39 mouse cellular contexts compared by ENCODE assay signal in the genomic region with DNA sequence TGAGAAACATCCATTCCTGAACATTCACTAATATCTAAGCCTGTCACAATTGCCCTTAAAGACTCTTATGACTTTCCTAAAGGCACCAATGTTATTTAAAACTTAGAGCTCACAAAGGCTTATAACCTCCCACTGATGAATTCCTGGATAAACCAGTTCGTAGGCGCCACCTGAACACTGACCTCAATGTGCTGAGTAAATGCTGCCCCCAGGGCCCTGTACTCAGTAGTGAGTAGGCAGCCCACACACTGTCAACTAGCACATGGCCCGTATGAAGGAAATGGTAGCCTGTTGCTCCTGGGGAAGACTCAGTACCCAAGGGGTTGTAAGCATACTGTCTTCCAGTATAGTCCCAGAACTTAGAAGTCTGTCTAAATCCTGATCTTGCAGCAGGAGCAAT. TPM values are rescaled to one million over a fixed set of nuclear protein-coding genes. Genes with fewer than 3 reads are reported as not detected.
"Had no signal": no experiment of that assay in that cellular context is flagged by ENCODE, and none has a peak within 500 bp of the region (broad histone marks: within the 10 kb centered on the region; RNA-seq: fewer than 3 reads in every experiment).

No protein-coding gene starts in this region.

- H3K27ac ChIP-seq: embryonic facial prominence, embryonic 10.5 days; embryonic facial prominence, embryonic 12.5 days; embryonic facial prominence, embryonic 13.5 days; embryonic facial prominence, embryonic 15.5 days; forebrain, embryonic 10.5 days; forebrain, embryonic 12.5 days; forebrain, embryonic 13.5 days; forebrain, embryonic 15.5 days; gastrocnemius, adult 2 months; heart, adult 2 months had no signal

- ATAC-seq: forebrain, embryonic 13.5 days; forebrain, embryonic 14.5 days; forebrain, embryonic 15.5 days; forebrain, embryonic 16.5 days; forebrain, postnatal 0 days had no signal

- H3K9ac ChIP-seq: embryonic facial prominence, embryonic 12.5 days; embryonic facial prominence, embryonic 13.5 days; embryonic facial prominence, embryonic 15.5 days; forebrain, embryonic 12.5 days; forebrain, embryonic 13.5 days; forebrain, embryonic 15.5 days; forebrain, postnatal 0 days had no signal

- H3K4me2 ChIP-seq: embryonic facial prominence, embryonic 12.5 days; embryonic facial prominence, embryonic 13.5 days; embryonic facial prominence, embryonic 15.5 days; forebrain, embryonic 12.5 days; forebrain, embryonic 13.5 days; forebrain, embryonic 15.5 days had no signal

- H3K27me3 ChIP-seq: embryonic facial prominence, embryonic 12.5 days; embryonic facial prominence, embryonic 13.5 days; embryonic facial prominence, embryonic 15.5 days; forebrain, embryonic 12.5 days; forebrain, embryonic 13.5 days; forebrain, embryonic 15.5 days had no signal

- H3K4me3 ChIP-seq: embryonic facial prominence, embryonic 10.5 days; embryonic facial prominence, embryonic 12.5 days; embryonic facial prominence, embryonic 13.5 days; embryonic facial prominence, embryonic 15.5 days; erythroblast, embryonic 14.5 days; forebrain, embryonic 10.5 days; forebrain, embryonic 12.5 days; forebrain, embryonic 13.5 days; forebrain, embryonic 15.5 days; gastrocnemius, adult 2 months; heart, adult 2 months had no signal

- DNase-seq: cerebellum, adult 18-20 months; cerebellum, adult 2 months; cerebellum, adult 8-10 months; cerebellum, adult 9-10 months; cerebellum, adult 9-11 months; cerebellum, postnatal 10 days; cerebellum, postnatal 14 days; cerebellum, postnatal 25 days; cerebellum, postnatal 36 days; embryo, embryonic 11 days; forebrain, postnatal 0 days; gastrocnemius, adult 2 months; gastrocnemius, postnatal 10 days; gastrocnemius, postnatal 14 days; gastrocnemius, postnatal 25 days; gastrocnemius, postnatal 36 days; heart, adult 11 months; heart, adult 18-20 months; heart, adult 2 months had no signal

- H3K4me1 ChIP-seq: embryonic facial prominence, embryonic 10.5 days; embryonic facial prominence, embryonic 12.5 days; embryonic facial prominence, embryonic 13.5 days; embryonic facial prominence, embryonic 15.5 days; forebrain, embryonic 10.5 days; forebrain, embryonic 12.5 days; forebrain, embryonic 13.5 days; forebrain, embryonic 15.5 days had no signal

- H3K36me3 ChIP-seq: embryonic facial prominence, embryonic 10.5 days; embryonic facial prominence, embryonic 12.5 days; embryonic facial prominence, embryonic 13.5 days; embryonic facial prominence, embryonic 15.5 days; forebrain, embryonic 10.5 days; forebrain, embryonic 12.5 days; forebrain, embryonic 15.5 days had no signal

- H3K9me3 ChIP-seq: embryonic facial prominence, embryonic 10.5 days; embryonic facial prominence, embryonic 12.5 days; embryonic facial prominence, embryonic 13.5 days; embryonic facial prominence, embryonic 15.5 days; forebrain, embryonic 10.5 days; forebrain, embryonic 12.5 days; forebrain, embryonic 13.5 days; forebrain, embryonic 15.5 days had no signal

RNA-seq across cellular contexts. Expression of a gene that starts 5.3 kb away (rescaled TPM):
- total RNA-seq: common myeloid progenitor, adult 5-6 weeks; forebrain, postnatal 0 days; gastrocnemius, adult 18-20 months; gastrocnemius, adult 2 months; gastrocnemius, postnatal 10 days; gastrocnemius, postnatal 14 days; gastrocnemius, postnatal 25 days; gastrocnemius, postnatal 36 days; gastrocnemius, postnatal 4 days; granulocyte monocyte progenitor cell, adult 5-6 weeks; heart, adult 18-20 months; heart, adult 2 months had no signal
- polyA plus RNA-seq: cerebellum, adult 2 months; cortical plate, adult 2 months; embryonic facial prominence, embryonic 10.5 days; embryonic facial prominence, embryonic 11.5 days; embryonic facial prominence, embryonic 12.5 days; embryonic facial prominence, embryonic 13.5 days; erythroblast, embryonic 14.5 days; forebrain, embryonic 10.5 days; forebrain, embryonic 11.5 days; forebrain, embryonic 12.5 days; forebrain, embryonic 13.5 days; forebrain, embryonic 14.5 days; forebrain, embryonic 15.5 days; forebrain, embryonic 16.5 days; forebrain, postnatal 0 days; frontal cortex, adult 2 months; heart, adult 2 months had no signal

RNA-seq across cellular contexts. Expression of a gene that starts 44.1 kb away (rescaled TPM):
- total RNA-seq: common myeloid progenitor, adult 5-6 weeks; forebrain, postnatal 0 days; gastrocnemius, adult 18-20 months; gastrocnemius, adult 2 months; gastrocnemius, postnatal 10 days; gastrocnemius, postnatal 14 days; gastrocnemius, postnatal 25 days; gastrocnemius, postnatal 36 days; gastrocnemius, postnatal 4 days; granulocyte monocyte progenitor cell, adult 5-6 weeks; heart, adult 18-20 months; heart, adult 2 months had no signal
- polyA plus RNA-seq: cerebellum, adult 2 months; cortical plate, adult 2 months; embryonic facial prominence, embryonic 10.5 days; embryonic facial prominence, embryonic 11.5 days; embryonic facial prominence, embryonic 12.5 days; embryonic facial prominence, embryonic 13.5 days; embryonic facial prominence, embryonic 14.5 days; embryonic facial prominence, embryonic 15.5 days; erythroblast, embryonic 14.5 days; forebrain, embryonic 10.5 days; forebrain, embryonic 11.5 days; forebrain, embryonic 12.5 days; forebrain, embryonic 13.5 days; forebrain, embryonic 14.5 days; forebrain, embryonic 15.5 days; forebrain, embryonic 16.5 days; forebrain, postnatal 0 days; frontal cortex, adult 2 months; heart, adult 2 months had no signal
